Mouse (Mus musculus) kidney, adult 2 months (tissue): ENCODE data around the gene Lats2.

Experiments
- CTCF ChIP-seq: fragments of 200-500 bp; conservative IDR thresholded peaks from 2 replicates; pipeline ENCODE4 v1.5.1; 2011; ENCODE audit warnings: low read depth, mild to moderate bottlenecking, control low read depth, low read length, moderate library complexity, mixed read lengths; ENCODE audit not compliant: insufficient read depth, insufficient read length
- POLR2A ChIP-seq: fragments of 200-500 bp; IDR thresholded peaks from one replicate; pipeline ENCODE4 v1.6.1; 2011; ENCODE audit warnings: low read depth, low read length, control low read depth

DNA sequence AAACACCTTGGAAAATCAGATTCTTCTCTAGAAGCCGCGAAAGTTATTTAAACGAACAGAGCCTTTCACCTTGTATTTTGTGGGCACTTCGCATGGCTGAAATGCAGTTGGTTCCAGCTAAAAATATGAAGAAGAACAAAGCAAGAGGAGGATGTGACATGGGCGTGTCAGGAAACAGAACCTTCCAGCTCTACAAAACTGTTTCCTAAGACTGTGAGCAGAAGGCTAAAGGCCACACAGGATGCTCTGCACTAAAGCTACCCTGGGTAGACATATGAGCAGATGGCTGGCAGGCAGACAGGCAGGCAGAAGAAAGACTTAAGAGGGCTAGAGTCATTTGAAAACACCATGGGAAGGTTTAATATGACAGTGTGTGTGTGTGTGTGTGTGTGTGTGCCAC lies 10.9 kb upstream of the Lats2 start:
- no peak for TF ChIP-seq CTCF
- TF ChIP-seq POLR2A, result no peak
